Mouse (Mus musculus) heart, postnatal 0 days (tissue): ENCODE measurements around the gene Rab23.

Source experiments
- CTCF ChIP-seq: IDR thresholded peaks from 2 replicates; pipeline ENCODE4 v1.5.1; 2016; ENCODE audit warnings: antibody characterized with exemption, control low read depth, low read depth
- EP300 ChIP-seq: IDR thresholded peaks from 2 replicates; pipeline ENCODE4 v1.6.1; 2016; ENCODE audit warnings: antibody characterized with exemption, low read depth

DNA sequence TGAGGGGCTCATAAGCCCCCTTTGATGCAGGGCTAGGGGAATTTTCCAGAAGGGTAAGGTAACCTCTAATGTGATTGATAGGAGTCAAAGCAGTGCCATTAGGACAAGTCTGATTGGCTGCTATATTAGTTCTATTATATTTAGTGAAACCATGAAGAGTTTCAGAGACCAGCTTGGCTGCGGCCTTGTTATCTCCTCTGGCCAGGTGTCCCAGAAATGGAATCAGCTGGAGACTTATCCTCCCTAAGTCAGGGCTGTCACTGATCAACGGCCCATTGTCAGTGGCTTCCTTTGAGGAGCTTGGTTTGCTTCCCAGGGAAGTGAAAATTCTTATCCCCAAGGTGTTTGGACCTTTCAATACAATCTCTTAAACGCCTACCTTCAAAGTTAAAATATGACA is 47.6 kb upstream of the Rab23 start:
- no peak for TF ChIP-seq EP300
- no peak for TF ChIP-seq CTCF
